Mouse (Mus musculus) testis, adult 2 months (tissue): ENCODE results near the gene Anapc5.

ENCODE experiments used
- CTCF ChIP-seq: fragments of 200-500 bp; IDR thresholded peaks from 2 replicates; pipeline ENCODE4 v1.5.1; 2012; ENCODE audit warnings: low read depth, mild to moderate bottlenecking, inconsistent platforms, low read length, moderate library complexity; ENCODE audit not compliant: control insufficient read depth, insufficient read depth, insufficient replicate concordance
- POLR2A ChIP-seq: fragments of 200-500 bp; IDR thresholded peaks from 2 replicates; pipeline ENCODE4 v1.6.1; 2012; ENCODE audit warnings: low read depth, mild to moderate bottlenecking, inconsistent platforms, low read length, moderate library complexity; ENCODE audit not compliant: control insufficient read depth

GRCm38 (mm10) chr5:122852611-122853010, 31.5 kb upstream of the Anapc5 start:
- no peak for TF ChIP-seq CTCF
- TF ChIP-seq POLR2A, result no peak
